Mouse (Mus musculus) spleen, adult 2 months (tissue): ENCODE results near the gene Cct7.

Source experiments
- CTCF ChIP-seq: fragments of 200-500 bp; IDR thresholded peaks from 2 replicates; pipeline ENCODE4 v1.5.1; 2011; ENCODE audit warnings: mild to moderate bottlenecking, inconsistent platforms; ENCODE audit not compliant: insufficient read depth, insufficient read length, insufficient replicate concordance; ENCODE audit errors: extremely low read depth
- POLR2A ChIP-seq: fragments of 200-500 bp; IDR thresholded peaks from 2 replicates; pipeline ENCODE4 v1.6.1; 2011; ENCODE audit warnings: low read depth, low read length, inconsistent platforms

DNA sequence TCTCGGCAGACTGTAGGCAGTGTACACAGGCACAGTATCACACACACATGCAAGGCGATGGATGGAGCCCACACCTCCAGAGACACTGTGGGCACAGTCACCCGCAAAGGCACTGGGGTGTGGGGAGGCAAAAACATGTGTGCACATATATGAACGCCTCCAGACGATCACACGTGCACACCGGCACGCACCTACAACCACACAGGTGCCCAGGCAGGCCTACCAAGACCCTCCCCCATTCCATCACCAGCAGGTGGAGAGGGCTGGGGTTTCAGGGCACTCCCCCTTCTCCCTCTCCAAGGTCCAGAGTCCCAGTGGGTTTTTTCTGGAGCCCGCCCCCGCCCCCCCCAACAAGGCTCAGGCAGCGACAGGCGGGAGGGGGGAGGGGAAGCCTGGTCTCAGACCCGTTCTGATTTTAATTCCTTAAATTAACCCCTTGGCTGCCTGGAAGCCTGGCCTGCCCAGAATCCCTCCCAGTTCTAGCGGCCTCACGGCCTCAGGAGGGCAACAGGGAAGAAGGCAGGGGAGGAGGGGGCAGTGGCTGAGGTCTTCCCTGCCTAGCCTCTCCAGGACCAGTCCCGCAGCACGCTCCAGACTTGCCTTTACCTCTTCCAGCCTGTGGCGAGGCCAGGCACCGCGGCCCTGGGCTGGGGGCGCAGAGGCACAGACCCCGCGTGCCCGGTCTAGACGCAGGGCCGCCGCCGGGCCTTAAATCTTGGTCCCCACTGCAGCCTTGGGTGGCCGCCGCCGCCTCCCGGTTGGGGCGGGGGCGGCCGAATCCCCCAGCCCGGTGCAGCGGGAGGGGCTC is 51.0 kb downstream of the Cct7 start:
- TF ChIP-seq CTCF (no peak), POLR2A (no peak)
